Mouse (Mus musculus) right cerebral cortex, postnatal 4 days (tissue): ENCODE measurements around the gene Cd180.

Experiments used
- DNase-seq: peaks from one replicate; pipeline ENCODE4 v3.0.0-alpha.2; 2022

Cd180 gene

DNA sequence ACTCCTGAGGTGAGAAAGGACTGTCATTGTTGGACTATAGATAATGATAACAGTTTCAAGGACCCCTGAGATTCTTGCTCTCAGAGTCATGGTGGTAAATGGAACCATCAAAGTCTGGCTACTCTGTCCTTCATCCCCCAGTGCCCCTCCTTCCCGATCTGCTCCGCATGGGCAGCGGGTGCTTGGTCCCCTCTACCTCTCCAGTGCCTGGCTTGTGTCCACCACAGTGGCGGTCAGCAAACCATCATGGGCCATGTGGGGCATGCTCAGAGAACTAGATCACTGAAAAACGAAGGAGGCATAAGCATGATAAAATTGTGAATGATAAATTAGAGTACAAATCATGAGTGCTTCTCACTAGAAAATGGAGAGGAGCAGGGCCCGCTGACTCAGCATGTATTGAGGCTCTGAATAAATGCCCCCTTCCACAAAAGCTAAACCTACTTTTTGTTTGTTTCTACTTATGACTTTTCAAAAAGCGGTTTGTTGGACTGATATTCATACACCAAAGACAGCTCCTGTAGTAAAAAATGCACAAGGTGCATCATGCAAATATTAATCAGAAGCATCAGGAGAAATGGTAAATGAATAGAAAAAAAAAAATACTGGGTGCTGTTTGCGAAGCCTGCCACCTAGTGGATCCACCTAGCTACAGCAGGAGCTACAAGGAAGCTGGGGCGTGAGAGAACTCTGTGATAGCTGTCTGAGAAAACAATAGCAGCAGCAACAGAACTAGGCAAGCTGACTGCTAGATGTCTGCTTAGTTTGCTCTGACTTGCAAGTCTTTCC lies 51.3 kb downstream of the Cd180 start:
- DNase-seq, result peak; percentile 31

DNA sequence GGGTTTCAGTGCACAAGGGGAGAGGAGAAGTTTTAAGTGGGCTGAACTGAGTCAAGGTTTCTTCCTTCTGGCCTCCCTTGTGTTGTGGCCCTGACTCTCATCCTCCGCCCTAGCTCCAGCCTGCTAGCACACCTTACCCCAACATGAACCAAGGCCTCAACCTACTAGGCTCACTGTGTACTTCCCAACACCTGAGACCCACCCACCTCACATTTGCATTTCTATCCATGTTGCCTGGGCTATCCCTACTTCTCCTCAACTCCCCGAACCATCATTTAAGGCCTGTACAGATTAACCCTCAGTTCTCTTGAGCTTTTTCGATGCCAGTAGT lies 51.9 kb downstream of the Cd180 start:
- no peak for DNase-seq

DNA sequence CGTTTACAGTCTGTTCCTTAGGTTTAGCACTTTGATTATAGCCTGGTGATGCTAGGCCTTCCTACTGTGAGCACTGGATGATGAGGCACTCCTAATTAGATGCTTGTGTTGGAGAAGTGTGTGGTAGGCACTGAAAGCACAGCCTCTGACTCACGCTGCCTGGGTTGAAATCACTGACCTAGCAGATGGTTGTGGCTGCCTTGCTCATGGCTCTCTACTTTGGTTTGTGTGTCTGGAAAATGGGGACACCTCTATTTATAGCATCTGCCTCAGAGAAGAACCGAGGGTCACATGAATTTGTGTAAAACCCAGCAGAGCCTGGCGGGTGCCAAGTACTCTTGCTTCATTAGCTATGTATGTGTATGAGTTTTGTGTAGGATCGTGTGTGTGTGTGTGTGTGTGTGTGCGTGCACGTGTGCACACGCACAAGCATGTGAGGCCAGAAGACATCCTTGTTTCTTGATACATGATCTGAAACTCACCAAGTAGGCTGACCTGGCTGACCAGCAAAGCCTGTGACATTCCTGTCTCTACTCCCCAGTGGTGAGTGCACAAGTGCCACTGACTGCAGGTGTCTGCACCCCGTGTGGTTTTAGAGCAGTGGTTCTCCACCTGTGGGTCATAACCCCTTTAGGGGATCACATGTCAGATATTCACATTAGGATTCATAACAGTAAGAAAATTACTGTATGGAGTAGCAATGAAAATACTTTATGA lies 52.4 kb downstream of the Cd180 start:
- DNase-seq, result no peak

DNA sequence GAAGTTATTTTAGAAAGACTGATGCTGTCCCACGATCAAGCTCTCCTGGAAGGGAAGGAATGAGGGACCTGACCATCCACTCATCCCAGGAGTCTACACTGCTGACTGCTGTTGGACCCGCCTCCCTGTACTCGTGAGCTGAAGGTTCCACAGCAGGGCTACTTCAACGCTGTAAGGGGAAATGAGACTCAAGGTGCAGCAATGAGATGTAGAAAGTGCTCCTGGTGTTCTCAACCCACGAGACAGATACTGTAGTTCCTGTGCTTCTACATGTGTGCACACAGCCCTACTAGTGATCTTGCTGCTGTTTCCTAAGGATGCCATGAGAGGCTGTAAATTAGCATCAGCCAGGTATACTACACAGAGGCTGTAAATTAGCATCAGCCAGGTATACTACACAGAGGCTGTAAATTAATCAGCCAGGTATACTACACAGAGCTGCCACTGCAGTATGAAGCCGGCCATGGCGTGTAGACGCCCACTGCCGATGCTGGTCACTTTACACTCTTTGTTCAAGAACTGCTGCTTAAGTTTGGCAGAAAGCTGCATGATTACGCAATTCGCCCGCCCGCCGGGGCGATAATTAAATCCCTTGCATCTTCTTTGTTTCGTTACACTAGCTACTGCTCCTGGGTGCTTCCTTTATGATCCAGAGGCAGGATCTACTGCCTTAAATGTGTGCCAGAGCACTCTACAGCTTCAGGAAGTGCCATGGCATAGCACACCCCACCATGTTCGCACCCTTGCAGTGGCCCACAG lies 53.6 kb downstream of the Cd180 start:
- DNase-seq, result no peak

DNA sequence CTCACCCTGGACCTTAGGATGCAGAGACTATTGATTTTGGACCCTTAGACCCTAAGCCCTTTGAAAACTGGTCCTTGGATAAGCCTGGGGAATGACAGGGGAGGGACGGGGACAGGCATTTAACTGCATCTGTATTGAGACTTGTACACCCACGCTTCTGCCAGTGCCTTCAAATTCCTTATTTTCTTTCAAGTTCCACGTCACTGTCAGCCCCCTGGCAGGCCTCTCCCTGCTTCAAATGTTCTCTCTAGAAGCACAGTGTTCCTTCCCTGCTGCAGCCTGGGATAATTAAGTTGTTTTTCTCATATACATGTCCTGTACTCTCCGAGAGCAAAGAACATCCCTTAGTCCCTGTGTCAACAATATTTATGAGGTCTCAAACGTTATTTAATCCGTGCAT lies 55.8 kb downstream of the Cd180 start:
- DNase-seq, result no peak

DNA sequence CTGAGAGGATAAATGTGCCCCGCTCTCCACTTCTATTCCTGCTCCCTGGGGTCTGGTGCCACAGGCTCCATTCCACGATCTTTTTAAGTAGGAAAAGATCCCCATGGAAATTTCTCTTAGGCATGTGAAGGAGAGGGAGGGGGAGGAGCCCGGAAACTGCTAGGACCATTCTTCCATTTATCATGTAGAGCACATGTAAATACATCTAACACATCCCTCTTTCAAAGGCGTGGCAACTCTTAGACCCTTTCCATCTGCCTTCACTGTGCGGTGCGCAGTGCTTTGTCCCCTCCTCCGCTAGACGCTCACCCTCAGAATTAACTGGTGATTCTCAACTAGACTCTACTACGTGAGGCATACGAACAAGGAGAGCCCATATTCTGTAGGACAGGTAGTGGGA lies 56.5 kb downstream of the Cd180 start:
- no peak for DNase-seq

DNA sequence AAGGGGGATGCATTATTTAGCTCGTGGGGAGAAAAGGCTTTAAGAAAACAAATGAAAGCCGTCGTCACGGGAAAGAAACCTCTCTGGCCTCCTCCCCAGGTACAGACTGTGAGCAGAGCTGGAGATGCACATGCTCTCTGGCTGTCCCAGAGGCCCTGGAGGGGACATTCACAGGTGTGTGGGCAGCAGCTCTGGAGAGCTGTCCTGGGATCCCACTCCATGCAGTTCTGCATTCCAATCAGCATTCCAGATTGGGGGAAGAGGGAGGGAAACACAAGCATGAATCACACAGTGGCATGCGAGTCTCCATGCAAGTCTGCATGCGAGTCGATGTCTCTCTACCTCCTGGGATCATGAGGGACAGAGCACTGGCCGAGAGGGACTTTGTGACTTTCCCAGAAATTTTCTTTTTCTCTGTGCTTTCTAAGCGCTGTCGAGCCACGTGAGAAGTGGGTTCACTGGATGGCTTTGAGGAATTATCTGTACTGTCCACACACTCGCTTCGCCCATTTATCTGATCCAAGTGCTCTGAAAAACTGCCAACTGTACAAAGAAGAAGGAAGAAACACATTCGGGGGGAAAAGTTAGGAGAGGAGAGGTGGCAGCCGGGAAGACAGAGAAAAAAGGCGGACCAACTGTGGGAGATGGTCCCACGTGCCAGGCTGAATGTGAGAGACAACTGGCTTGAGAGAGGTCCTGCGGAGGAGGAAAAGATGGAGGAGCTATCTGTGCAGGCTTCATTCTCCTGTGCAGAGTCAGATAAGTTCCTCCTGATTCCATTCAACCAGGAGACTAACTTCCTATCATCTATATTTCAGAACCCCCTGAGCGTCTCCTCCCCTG lies 60.6 kb downstream of the Cd180 start:
- no peak for DNase-seq

DNA sequence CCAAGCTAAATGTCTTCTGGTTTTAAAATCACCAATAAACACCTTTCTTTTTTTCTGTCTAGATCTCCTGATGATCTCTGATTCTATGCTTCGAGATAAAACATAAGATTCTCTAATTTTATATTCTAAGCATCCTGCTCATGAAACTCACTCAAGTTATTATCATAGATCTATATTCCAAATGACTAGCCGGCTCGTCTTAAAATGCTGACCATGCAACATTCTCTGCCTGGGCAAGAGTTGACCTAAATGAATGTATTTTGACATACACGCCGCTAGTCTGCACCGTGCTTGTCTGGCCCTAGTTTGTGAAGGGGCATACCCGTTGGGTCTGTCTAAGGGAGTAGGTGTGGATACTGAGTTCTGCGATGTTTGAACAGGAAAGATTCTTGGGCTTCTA lies 61.8 kb downstream of the Cd180 start:
- DNase-seq, result no peak

DNA sequence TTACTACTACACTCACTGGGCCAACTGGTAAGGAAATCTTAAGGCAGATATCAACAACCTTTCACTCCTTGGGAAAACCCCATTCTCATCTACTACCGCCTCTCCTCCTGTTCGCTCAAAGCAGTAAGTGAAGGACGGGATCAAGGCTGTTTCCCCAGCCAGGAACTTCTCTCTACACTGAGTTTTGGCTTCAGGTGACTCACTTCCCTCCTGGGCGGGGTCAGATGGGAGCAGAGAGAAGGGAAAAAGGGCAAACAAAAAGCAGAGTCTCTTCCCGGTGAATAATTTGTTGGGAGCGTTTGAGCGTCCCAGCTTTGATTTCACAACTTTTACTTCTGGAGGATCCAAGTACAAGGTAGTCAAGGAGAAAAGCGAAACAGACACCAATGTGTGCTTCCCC lies 62.7 kb downstream of the Cd180 start:
- no peak for DNase-seq

DNA sequence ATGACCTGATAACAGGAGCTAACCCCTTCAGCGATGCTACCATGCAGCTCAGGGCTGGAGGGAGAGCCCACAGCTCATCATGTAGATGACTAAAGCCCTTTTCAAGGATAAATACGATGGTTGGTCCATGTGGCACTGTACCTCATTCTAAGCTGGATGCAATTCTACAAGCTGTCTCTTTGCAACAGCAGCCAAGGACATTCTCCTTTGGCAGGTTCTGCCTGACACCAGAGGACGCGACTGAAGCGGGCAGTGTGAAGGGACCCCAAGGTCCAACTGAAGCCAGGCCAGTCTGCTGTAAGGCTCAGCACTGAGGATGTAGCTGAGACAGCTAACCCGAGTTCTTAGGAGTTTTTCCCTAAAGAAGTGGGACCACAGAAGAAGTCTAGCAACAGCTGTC lies 64.7 kb downstream of the Cd180 start:
- DNase-seq, result no peak

DNA sequence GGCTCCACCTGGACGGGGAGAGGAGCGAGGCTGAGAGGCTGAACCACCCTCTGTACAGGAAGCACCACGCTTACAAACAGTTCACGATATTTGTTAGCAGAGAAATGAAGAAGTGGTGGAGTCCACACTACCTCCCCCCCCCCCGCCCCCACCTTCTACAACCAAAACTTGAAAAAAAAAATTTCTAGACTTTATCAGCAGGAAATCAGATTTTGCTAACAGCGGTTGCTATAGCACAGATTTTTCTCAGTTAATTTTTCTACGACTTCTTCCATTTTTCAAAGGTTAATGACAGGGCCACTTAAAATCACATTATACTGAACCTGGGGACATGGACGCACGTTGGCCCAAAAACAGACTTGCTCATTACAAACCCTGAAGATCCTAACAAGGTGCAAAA lies 68.1 kb downstream of the Cd180 start:
- DNase-seq, result no peak

DNA sequence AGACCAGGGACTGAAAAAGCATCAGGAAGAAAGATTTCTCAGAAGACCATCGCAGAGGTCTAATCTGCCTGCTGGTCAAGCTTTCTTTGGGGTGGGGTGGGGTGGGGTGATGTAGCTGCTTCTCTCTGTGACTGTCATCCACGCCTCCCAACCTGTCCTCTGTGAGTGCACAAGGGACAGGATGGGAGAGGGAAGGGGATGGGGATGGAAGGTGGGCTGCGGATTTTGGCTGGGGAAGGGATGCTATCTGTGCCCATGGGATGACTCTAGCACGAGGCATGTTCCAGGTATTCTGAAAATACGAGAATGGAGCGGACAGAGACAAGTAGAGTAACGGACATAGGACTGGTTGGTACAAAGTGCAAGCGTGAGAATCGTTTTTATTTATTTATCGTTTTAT lies 68.8 kb downstream of the Cd180 start:
- no peak for DNase-seq

DNA sequence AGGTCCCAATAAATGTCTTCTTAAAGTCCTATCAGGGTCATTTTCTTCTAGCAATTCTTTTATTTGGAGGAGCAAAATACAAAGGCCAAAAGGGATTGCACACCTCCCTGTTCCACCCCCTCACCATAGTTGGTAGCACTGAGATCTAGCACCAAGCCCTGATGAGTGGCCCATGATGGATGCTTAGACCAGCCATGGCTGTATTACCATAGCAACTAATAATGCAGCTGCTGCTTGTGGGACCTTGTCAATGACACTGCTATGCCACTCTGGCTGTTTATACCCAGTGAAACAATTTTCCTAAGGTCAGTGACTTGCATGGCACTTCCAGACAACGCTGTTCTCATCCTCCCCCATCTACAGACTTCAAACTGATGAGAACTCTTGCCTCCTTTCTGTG lies 70.9 kb downstream of the Cd180 start:
- no peak for DNase-seq

DNA sequence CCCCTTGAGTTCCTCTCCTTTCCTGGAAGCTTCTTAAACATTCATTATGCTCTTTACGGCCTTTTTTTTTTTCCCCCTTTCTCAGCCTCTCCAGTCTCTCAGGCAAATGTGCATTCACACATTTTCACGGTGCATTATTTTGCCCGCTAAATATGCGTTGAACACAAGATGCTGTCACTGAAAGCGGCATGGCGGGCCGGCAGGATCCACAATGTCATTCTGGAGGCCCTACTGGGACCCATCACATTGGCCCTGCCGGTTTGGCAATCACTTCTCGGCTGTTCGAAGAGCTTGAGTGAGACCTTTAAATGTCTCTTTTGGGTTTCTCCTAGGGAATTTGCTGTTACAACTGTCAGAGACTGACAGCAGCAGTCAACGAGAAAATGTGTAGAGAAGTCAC lies 71.9 kb downstream of the Cd180 start:
- no peak for DNase-seq

DNA sequence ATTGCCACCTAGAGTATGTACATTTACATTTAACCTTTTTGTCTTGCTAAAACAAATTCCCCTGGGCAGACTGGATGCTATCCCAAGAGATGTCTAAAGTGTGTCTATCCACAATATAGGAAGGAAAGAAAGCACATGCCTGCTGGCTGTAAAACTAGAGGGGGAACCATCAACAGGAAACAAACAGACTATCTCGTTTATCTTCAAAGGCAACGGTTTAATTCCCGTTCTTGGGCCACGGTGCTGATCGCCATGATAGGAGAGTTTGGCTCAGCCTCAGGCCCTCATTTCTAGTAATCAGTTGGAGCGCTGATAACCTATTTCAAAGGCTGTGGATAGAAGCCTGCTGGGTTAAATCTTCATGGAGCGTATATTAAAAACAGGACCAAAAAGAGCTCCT lies 73.8 kb downstream of the Cd180 start:
- no peak for DNase-seq

DNA sequence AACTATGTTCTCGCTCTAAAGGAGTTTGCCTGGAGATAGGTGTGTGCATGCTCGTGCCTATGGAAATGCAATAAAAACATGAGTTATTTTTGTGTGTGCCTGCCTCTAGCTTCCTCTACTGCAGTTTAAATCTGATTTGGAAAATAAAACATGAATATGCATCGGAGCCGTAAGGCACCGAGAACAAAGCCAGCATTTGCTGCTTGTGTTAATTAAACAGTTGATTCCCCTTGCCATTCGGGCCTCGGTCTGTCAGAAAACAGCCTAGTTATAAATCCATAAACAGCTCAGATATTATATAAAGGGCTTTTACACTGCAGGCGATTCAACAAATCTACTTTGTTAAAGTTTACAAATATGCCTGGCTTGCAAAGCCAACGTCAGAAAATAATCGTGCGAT lies 75.2 kb downstream of the Cd180 start:
- DNase-seq, result no peak

DNA sequence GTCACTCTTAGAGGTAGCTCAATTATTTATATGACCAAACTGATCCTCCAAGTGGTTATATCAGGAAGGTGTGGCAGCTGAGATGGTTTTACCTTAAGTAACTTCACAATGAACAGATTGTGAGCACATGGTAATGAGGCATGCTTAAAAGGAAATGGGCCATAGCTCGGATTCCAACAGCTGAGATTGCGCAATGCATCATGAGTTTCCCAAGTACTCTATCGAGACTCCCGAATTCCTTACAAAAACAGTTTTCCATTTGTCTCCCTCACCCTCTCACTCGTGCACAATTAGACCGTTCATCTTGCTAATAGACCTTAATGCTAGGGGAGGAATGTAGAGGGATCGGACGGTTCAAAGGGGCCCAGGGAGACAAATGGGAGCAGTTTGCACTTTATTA lies 76.8 kb downstream of the Cd180 start:
- no peak for DNase-seq

DNA sequence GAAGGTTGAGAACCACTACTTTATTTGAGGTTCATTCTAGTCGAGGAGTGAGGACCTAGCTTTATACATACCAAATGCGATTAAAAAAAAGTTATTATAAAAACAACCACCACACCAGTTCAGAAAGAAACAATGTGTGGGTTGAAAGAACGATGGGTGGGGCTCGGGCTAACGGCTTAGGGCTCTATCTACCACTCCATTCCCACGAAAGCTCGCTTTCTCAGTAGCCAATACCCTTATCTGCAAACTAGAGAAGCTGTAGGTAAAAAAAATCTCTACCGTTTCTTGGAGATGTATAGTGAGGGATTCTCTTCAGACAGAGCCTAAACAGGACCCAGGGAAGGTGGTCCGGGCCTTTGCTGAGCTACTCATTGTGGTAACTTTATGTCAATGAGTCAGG lies 79.8 kb downstream of the Cd180 start:
- DNase-seq, result no peak

DNA sequence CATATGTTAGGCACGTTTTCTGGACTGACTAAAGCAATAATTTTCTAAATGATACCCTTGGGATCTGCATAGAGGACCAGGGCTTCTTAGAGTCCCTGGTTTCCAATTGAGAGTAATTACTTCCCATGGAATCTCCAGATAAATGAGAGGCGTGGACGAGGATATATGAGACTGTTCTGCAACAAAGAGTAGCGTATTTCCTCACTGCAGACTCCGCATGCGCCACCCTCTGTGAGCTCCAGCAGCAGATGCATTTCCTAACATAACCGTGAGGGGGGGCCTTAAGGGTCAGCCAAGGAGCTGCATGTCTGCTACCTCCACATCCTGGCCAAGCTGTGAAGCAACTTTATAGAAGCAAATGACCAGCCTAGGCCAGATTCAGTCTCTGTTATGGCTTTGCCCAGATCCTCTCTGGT lies 81.4 kb downstream of the Cd180 start:
- peak; percentile 13 for DNase-seq

DNA sequence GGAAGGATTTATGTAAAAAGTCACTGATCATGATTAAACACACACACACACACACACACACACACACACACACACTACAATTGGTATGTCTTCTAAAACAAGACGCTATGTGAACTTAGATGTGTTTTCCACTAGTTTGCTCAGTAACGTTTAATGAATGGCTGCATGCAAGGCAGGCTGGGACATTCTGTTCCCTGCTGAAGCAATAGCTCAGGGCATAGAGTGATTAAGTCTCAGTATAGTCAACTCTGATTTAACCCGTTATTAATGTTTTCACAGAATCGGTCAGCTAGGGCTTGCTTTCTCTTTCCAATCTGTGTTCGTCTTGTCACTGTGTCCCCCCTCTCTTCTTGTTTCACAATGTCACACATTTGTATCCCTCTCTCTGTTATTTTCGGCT lies 82.1 kb downstream of the Cd180 start:
- DNase-seq, result no peak

DNA sequence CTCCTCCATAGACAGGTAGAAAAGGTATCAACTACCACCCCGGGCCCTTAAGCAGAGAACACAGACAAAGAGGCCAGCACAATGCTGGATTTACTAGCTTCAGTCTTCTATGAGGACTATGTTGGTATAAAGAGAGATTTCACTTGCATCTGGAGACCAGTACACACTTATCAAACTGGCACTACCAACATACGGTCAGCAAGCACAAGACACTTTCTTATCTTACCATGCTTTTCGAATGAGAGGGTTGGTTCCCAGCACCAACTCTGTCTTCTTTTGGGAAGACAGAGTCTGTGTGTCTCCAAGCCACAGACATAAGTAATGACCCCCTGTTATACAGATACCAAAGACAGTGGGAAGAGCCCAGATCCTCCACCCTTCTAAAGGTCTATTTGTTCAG lies 85.5 kb downstream of the Cd180 start:
- no peak for DNase-seq

DNA sequence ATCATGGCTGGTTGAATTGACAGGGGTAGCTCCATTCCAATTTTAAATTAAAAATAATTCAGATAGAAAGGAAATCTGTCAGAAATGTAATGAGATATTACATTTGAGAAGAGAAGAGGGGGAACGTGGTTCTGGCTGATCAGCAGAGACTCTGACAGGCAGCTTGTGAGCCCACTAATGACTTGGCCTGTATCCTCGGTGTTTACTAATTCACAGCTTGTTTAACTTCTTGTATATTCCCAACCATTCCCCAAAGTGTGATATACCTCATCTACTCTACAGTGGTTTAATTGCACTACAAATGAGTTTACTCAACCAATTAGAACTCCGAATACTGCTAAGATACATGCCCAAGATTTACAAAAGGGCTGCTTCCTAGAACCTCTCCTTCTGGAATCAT lies 85.9 kb downstream of the Cd180 start:
- no peak for DNase-seq
